In the genomic region with DNA sequence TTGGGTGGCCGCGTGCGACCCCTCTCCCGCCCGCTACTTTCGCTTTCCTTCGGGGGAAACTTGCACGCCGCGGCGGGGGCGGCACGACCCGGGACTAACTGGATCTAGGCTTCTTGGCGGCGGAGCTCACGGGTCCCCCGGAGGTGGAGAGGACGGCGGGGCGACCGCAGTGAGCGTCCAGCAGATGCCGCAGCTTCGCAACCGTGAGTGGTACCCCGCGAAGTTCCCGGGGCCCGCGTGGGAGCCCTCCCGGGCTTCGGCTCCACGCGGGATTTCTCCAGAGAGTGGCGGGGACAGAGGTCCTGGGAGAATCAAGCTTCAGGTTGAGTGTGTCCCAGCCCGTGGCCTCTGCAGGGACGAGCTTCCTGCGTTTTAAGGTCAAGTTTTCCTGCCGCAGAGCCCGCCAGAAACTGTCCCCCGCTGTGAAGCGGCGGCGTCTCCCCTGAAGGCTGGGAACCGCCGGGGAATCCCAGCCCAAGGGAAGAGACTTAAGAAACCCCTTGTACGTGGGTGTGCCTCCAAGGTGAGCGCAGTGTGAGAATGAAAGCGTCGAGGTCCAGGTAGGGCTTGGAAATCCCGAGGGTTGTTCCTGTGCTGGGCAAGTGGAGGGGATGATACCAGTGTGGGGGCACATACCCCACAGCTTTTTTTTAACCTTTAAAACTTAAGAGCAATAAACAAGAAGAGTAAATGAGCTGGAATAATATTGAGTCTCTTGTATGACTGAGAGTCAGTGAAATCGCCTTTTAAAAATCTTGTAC, we compare ENCODE assay signal across 9 mouse cellular contexts. TPM values are rescaled to one million over a fixed set of nuclear protein-coding genes. Genes with fewer than 3 reads are reported as not detected.
A peak's percentile ranks its signal among the peaks of the same experiment; 100 is the strongest.
DNase-seq lines count a peak whose midpoint lies in the region; ATAC-seq and TF ChIP-seq lines count a peak whose summit lies in the region.
"Had no signal": no experiment of that assay in that cellular context is flagged by ENCODE, and none has a peak within 500 bp of the region (broad histone marks: within the 10 kb centered on the region; RNA-seq: fewer than 3 reads in every experiment).

No protein-coding gene starts in this region.

- 2% methylated on average over 51 of the region's 53 CpGs for WGBS in cerebellum, adult 2 months
- under 1% methylated on average over 47 of the region's 53 CpGs for WGBS in forebrain, embryonic 11.5 days
- 1% methylated on average over 49 of the region's 53 CpGs for WGBS in hindbrain, embryonic 15.5 days
- 1% methylated on average over 53 of the region's 53 CpGs for WGBS in stomach, embryonic 16.5 days

- TF ChIP-seq POLR2A in cerebellum, adult 2 months (IDR thresholded peaks at IDR 0.05; ENCODE audit: borderline replicate concordance, insufficient read depth, low read length), result no peak

- H3K4me1 ChIP-seq in cerebellum, adult 2 months (ENCODE audit: control insufficient read depth, insufficient read depth, low read length), result no peaks in the 10 kb centered on the region; the same call in 1 of the 2 replicates
- H3K4me1 ChIP-seq in forebrain, embryonic 11.5 days (replicated peaks; ENCODE audit: control insufficient read depth, insufficient read depth, low read length), result peaks cover 3% of the 10 kb centered on the region; the same call in 1 of the 2 replicates
- H3K4me1 ChIP-seq in hindbrain, embryonic 15.5 days (replicated peaks), result peaks cover 20% of the 10 kb centered on the region
- H3K4me1 ChIP-seq in stomach, embryonic 16.5 days (ENCODE audit: control insufficient read depth, insufficient read depth, low read length), result no peaks in the 10 kb centered on the region; the same call in 1 of the 2 replicates

- no peaks in the 10 kb centered on the region for H3K36me3 ChIP-seq in forebrain, embryonic 11.5 days (ENCODE audit: control insufficient read depth, insufficient read depth, low read length)
- H3K36me3 ChIP-seq in hindbrain, embryonic 15.5 days, result no peaks in the 10 kb centered on the region
- H3K36me3 ChIP-seq in stomach, embryonic 16.5 days (ENCODE audit: control insufficient read depth, insufficient read depth, low read length), result no peaks in the 10 kb centered on the region
- H3K36me3 ChIP-seq: G1E had no signal

- H3K27me3 ChIP-seq in cerebellum, adult 2 months (ENCODE audit: control insufficient read depth, insufficient read depth, low read length), result peaks cover 3% of the 10 kb centered on the region; the same call in 1 of the 2 replicates
- peaks cover 17% of the 10 kb centered on the region; the same call in 1 of the 2 replicates for H3K27me3 ChIP-seq in forebrain, embryonic 11.5 days (ENCODE audit: control insufficient read depth, insufficient read depth, low read length)
- H3K27me3 ChIP-seq in hindbrain, embryonic 15.5 days, result peaks cover 28% of the 10 kb centered on the region
- H3K27me3 ChIP-seq in stomach, embryonic 16.5 days (ENCODE audit: control insufficient read depth, insufficient read depth, low read length), result peaks cover 10% of the 10 kb centered on the region

- no peaks in the 10 kb centered on the region for H3K9me3 ChIP-seq in forebrain, embryonic 11.5 days (ENCODE audit: control insufficient read depth, low read length)
- H3K9me3 ChIP-seq in hindbrain, embryonic 15.5 days, result no peaks in the 10 kb centered on the region
- no peaks in the 10 kb centered on the region for H3K9me3 ChIP-seq in stomach, embryonic 16.5 days (replicated peaks; ENCODE audit: control insufficient read depth, low read length)

- H3K4me2 ChIP-seq in forebrain, embryonic 11.5 days (ENCODE audit: low read depth, low read length, severe bottlenecking), result peak overlapping the region; percentile 98
- H3K4me2 ChIP-seq in hindbrain, embryonic 15.5 days, result peak overlapping the region; percentile 100
- H3K4me2 ChIP-seq in stomach, embryonic 16.5 days (ENCODE audit: low read depth, low read length), result peak overlapping the region; percentile 99

- H3K4me3 ChIP-seq in cerebellum, adult 2 months (replicated peaks; ENCODE audit: insufficient read depth, low read depth, low read length), result peak overlapping the region; percentile 23
- peak overlapping the region; percentile 55 for H3K4me3 ChIP-seq in forebrain, embryonic 11.5 days (ENCODE audit: low read depth, low read length)
- peak overlapping the region; percentile 73 for H3K4me3 ChIP-seq in hindbrain, embryonic 15.5 days
- peak overlapping the region; percentile 84 for H3K4me3 ChIP-seq in stomach, embryonic 16.5 days (replicated peaks; ENCODE audit: low read length)

- DNase-seq in cerebellum, adult 2 months, result no peak
- DNase-seq in cerebellum, adult 8-10 months, result no peak
- peak; percentile 23 for DNase-seq in CD4-positive helper T cell, adult 2 months (ENCODE audit: low read depth, low spot score)
- peak; percentile 72 for DNase-seq in forebrain, embryonic 11.5 days (ENCODE audit: low spot score)
- peak; percentile 10 for DNase-seq in lung, postnatal 10 days
- DNase-seq in ovary, postnatal 10 days (ENCODE audit: low spot score), result no peak

- H3K9ac ChIP-seq in forebrain, embryonic 11.5 days (ENCODE audit: low read length), result peak overlapping the region; percentile 56
- peak overlapping the region; percentile 45 for H3K9ac ChIP-seq in hindbrain, embryonic 15.5 days
- peak overlapping the region; percentile 76 for H3K9ac ChIP-seq in stomach, embryonic 16.5 days (ENCODE audit: low read length)

- ATAC-seq in forebrain, embryonic 11.5 days (replicated peaks; ENCODE audit: low FRiP score), result peak; percentile 5; the same call in 1 of the 2 replicates
- peak; percentile 48; the same call in 1 of the 2 replicates for ATAC-seq in hindbrain, embryonic 15.5 days (ENCODE audit: low FRiP score, low read depth)
- peak; percentile 23; the same call in 1 of the 2 replicates for ATAC-seq in stomach, embryonic 16.5 days (ENCODE audit: insufficient read depth, low FRiP score)

- H3K27ac ChIP-seq in cerebellum, adult 2 months (ENCODE audit: insufficient read depth, low read length), result no peak overlapping the region
- H3K27ac ChIP-seq in forebrain, embryonic 11.5 days (ENCODE audit: low read depth, low read length), result no peak overlapping the region
- no peak overlapping the region for H3K27ac ChIP-seq in hindbrain, embryonic 15.5 days (replicated peaks)
- peak overlapping the region; percentile 23; the same call in 1 of the 2 replicates for H3K27ac ChIP-seq in stomach, embryonic 16.5 days (ENCODE audit: low read length)

- TF ChIP-seq CTCF in cerebellum, adult 2 months (IDR thresholded peaks at IDR 0.05; ENCODE audit: borderline replicate concordance, insufficient read depth, low read depth, low read length), result no peak

RNA-seq across cellular contexts. Expression of a gene that starts 0.7 kb away (rescaled TPM):
- 1.1 and 1.9 TPM in 2 replicates for polyA plus RNA-seq in cerebellum, adult 2 months (2012; rRNA removed)
- 0.11 and 0.13 TPM in 2 replicates for polyA plus RNA-seq in forebrain, embryonic 11.5 days (2014; fragmentation: Nextera tagmentation; extraction: Ambion mirVana)
- polyA plus RNA-seq in hindbrain, embryonic 15.5 days (2015; fragmentation: Nextera tagmentation; extraction: Ambion mirVana), result 0.24 and 0.26 TPM in 2 replicates
- 1.8 and 2.1 TPM in 2 replicates for polyA plus RNA-seq in stomach, embryonic 16.5 days (2015; fragmentation: Nextera tagmentation; extraction: Ambion mirVana)
- polyA plus RNA-seq: G1E had no signal

Comparison
In these comparisons a context has a peak if more than half of its experiments do, and no peak if none do; other contexts are left out.
1. DNase-seq: peak in CD4-positive helper T cell, adult 2 months (single experiment), forebrain, embryonic 11.5 days (single experiment) and lung, postnatal 10 days (single experiment); none in cerebellum, adult 2 months (0 of 2), cerebellum, adult 8-10 months (single experiment) and ovary, postnatal 10 days (single experiment).
2. H3K4me3 ChIP-seq: peak in every context shown above with its lines; median percentile 84 in stomach, embryonic 16.5 days; 73 in hindbrain, embryonic 15.5 days; 55 in forebrain, embryonic 11.5 days; 23 in cerebellum, adult 2 months.
3. Peak in every context shown above with its lines, with median percentiles within 50 percentile points of each other: ATAC-seq, H3K4me2 ChIP-seq and H3K9ac ChIP-seq.